Mouse (Mus musculus) sigmoid colon, adult 10 weeks (tissue): ENCODE data around the gene Cd300ld2. TPM values are rescaled to one million over a fixed set of nuclear protein-coding genes. Genes with fewer than 3 reads are reported as not detected.

Experiments used
- polyA plus RNA-seq: library from polyadenylated mRNA; stranded (reverse); fragments of 350-450 nt; fragmentation: Illumina TruSeq; extraction: RNeasy Lipid Tissue Mini Kit (QIAGEN cat#74804); gene quantifications from one replicate; pipeline ENCODE4 v1.2.3, GENCODE M21; 2014; ENCODE audit warnings: low read depth, low replicate concordance

Cd300ld2 gene
- not detected for polyA plus RNA-seq

DNA sequence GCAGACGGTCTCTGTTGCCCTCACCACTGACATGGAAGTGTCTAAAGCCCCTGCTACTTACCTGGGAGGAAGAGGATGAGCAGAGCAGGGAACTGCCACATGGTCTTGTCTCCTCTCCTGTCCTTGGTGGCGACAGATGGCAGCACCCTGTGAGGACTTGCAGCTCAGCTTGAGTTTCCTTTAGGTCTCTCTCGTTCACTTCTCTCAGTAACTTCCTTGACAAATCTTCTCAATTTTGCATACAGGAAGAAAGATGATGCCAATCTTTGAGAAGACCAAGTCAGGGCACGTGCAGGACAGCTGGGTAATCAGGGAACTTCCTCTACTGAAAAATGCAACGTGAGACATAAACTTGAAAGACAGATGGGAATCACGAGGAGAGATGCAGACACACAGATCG is at the start of gene Cd300ld2:
TSS of gene Cd300ld2 (minus strand) at position 101 of the 400 bp plus-strand sequence.

DNA sequence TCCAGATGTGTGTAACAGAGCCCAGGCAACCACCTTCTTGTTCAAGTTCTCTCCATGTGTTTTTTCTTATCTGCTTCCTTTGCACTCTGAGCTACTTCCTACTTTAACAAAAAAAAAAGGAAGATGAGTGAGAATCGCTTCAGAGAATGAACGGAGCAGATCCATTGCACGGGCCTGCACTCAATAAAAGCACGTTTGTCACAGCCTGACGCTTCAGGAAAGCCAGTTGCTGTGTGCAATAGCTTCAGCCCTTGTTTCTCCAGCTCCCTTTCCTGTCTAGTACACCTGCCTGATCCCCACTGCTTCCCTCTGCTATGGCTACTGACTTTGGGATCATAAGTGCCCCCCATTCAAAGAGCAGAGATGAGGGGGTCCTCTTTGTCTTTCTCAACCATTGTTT is 46.1 kb upstream of the Cd300ld2 start, which contains the start of gene Cd300e:
TSS of gene Cd300e (minus strand) at position 101 of the 400 bp plus-strand sequence.

DNA sequence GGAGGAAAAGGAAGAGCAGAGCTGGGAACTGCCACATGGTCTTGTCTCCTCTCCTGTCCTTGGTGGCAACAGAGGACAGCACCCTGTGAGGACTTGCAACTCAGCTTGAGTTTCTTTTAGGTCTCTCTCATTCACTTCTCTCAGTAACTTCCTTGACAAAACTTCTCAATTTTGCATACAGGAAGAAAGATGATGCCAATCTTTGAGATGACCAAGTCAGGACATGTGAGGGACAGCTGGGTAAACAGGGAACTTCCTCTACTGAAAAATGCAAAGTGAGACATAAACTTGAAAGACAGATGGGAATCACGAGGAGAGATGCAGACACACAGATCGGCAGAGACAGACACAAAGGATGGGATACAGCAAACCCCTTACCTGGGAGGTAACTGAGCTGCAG is 32.3 kb upstream of the Cd300ld2 start, which contains the start of gene Cd300ld3:
TSS of gene Cd300ld3 (minus strand) at position 151 of the 400 bp plus-strand sequence.

DNA sequence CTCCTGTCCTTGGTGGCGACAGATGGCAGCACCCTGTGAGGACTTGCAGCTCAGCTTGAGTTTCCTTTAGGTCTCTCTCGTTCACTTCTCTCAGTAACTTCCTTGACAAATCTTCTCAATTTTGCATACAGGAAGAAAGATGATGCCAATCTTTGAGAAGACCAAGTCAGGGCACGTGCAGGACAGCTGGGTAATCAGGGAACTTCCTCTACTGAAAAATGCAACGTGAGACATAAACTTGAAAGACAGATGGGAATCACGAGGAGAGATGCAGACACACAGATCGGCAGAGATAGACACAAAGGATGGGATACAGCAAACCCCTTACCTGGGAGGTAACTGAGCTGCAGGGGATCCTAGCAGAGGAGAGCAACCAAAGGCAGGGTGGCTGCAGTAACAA is 21.7 kb upstream of the Cd300ld2 start, which contains the start of gene Cd300ld5:
TSS of gene Cd300ld5 (minus strand) at position 101 of the 400 bp plus-strand sequence.

DNA sequence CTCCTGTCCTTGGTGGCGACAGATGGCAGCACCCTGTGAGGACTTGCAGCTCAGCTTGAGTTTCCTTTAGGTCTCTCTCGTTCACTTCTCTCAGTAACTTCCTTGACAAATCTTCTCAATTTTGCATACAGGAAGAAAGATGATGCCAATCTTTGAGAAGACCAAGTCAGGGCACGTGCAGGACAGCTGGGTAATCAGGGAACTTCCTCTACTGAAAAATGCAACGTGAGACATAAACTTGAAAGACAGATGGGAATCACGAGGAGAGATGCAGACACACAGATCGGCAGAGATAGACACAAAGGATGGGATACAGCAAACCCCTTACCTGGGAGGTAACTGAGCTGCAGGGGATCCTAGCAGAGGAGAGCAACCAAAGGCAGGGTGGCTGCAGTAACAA is 10.9 kb upstream of the Cd300ld2 start, which contains the start of gene Cd300ld4:
TSS of gene Cd300ld4 (minus strand) at position 101 of the 400 bp plus-strand sequence.

DNA sequence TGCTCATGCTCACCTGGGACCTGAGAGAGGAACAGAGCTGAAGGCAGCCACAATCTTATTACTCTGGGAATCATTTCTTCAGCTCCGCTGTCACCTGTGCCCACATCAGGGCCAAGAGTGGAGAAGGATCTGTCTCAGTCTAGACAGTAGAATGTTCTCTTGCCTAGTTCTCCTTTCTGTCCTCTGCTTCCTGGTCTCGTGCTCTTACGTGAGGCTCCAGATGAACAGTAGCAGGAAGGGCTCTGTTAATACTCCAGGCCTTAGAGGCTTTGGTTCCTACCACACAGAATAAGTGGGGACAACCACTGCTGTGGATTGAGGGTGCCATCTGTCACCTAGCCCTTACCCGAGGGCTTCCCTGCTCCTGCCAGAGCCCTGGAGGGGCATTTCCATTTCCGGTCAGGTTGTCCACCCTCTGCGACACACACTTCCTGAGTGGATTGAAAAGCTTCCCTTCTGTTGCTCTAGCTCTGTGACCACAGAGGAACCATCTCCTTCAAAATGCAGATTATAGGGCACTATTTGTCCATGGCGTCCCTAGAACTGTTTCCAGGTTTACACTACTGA is 14.4 kb downstream of the Cd300ld2 start, which contains the start of gene Cd300c2:
TSS of gene Cd300c2 (minus strand) at position 407 of the 567 bp plus-strand sequence.

DNA sequence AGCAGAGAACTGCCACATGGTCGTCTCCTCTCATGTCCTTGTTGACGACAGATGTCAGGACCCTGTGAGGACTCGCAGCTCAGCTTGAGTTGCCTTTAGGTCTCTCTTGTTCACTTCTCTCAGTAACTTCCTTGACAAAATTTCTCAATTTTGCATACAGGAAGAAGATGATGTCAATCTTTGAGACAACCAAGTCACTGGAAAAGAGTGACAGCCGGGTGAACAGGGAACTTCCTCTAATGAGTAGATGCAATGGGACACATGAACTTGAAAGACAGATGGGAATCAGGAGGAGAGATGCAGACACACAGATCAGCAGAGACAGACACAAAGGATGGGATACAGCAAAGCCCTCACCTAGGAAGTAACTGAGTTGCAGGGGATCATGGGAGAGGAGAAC is 26.2 kb downstream of the Cd300ld2 start, which contains the start of gene Cd300ld:
TSS of gene Cd300ld (minus strand) at position 130 of the 400 bp plus-strand sequence.

DNA sequence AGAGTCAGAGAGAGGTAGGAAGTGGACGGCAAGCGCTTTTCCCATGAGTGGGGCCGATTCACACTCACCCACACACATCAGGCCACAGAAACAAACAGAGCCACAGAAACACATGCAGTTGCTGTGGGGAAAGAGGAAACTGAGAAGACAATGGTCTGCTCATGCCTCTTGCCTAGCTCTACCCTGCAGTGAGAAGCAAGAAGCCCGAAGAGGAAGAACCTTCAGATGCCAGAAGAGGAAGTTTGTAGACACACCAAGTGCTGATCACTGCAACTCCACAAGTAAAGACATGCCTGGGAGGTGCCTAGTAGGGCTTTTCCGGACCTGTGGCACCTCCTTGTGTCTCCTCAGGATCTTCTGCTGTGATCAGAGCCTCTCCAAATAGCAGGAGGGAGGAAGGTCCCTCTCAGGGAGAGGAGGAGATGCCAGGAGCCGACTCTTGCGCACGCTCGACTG is 47.2 kb downstream of the Cd300ld2 start, which contains the start of gene Cd300c:
TSS of gene Cd300c (minus strand) at position 406 of the 456 bp plus-strand sequence.

Other genes with a start within 250 kb of the Cd300ld2 start
- gene Btbd17, start 220.2 kb downstream of the Cd300ld2 start, polyA plus RNA-seq: not detected
- not detected for gene Gpr142, start 217.3 kb downstream of the Cd300ld2 start, polyA plus RNA-seq
- 0.22 TPM for gene Gprc5c, start 165.0 kb downstream of the Cd300ld2 start, polyA plus RNA-seq
- 0.76 TPM for gene Cd300a, start 126.2 kb downstream of the Cd300ld2 start, polyA plus RNA-seq
- gene Cd300lb, start 81.8 kb downstream of the Cd300ld2 start, polyA plus RNA-seq: 0.73 TPM
- gene Cd300c, start 47.0 kb downstream of the Cd300ld2 start, polyA plus RNA-seq: not detected
- 2.2 TPM for gene Cd300ld, start 26.3 kb downstream of the Cd300ld2 start, polyA plus RNA-seq
- 0.82 TPM for gene Cd300c2, start 14.3 kb downstream of the Cd300ld2 start, polyA plus RNA-seq
- not detected for gene Cd300ld4, start 10.8 kb upstream of the Cd300ld2 start, polyA plus RNA-seq
- 1.5 TPM for gene Cd300ld5, start 21.6 kb upstream of the Cd300ld2 start, polyA plus RNA-seq
- 1.5 TPM for gene Cd300ld3, start 32.2 kb upstream of the Cd300ld2 start, polyA plus RNA-seq
- 2.1 TPM for gene Cd300e, start 46.0 kb upstream of the Cd300ld2 start, polyA plus RNA-seq
- 2.7 TPM for gene Rab37, start 75.2 kb upstream of the Cd300ld2 start, polyA plus RNA-seq
- 1.5 TPM for gene Cd300lf, start 117.8 kb upstream of the Cd300ld2 start, polyA plus RNA-seq
- gene Slc9a3r1, start 147.1 kb upstream of the Cd300ld2 start, polyA plus RNA-seq: 29.7 TPM
- gene Tmem104, start 171.3 kb upstream of the Cd300ld2 start, polyA plus RNA-seq: 0.50 TPM
- gene Nat9, start 171.7 kb upstream of the Cd300ld2 start, polyA plus RNA-seq: 1.3 TPM